Mouse (Mus musculus) gastrocnemius, postnatal 25 days (tissue): ENCODE measurements around the gene Cdc20b. TPM values are rescaled to one million over a fixed set of nuclear protein-coding genes. Genes with fewer than 3 reads are reported as not detected.
"Not testable (repeated sequence)": the region's sequence is repeated elsewhere in the genome, so short reads cannot be mapped to it uniquely, and the experiment has no call there.

ENCODE experiments used
- DNase-seq: peaks from one replicate; pipeline ENCODE4 v3.0.0; 2022
- long read RNA-seq, 2 experiments: library from polyadenylated mRNA; stranded (forward); transcript quantifications; one replicate each; pipeline ENCODE4 v2.0.0; 2021
- total RNA-seq, 2 experiments: library from RNA; stranded (reverse); gene quantifications; 1 replicate in 1 of 2; 2 replicates in 1 of 2; pipeline ENCODE4 v1.2.3; 2021

Gene Cdc20b
- not detected for total RNA-seq
- long read RNA-seq, experiment 1, partial matches to known transcripts: 0 of 1 reads
- long read RNA-seq, experiment 1, other reads (novel, unspliced or antisense): 1 of 1 reads
- long read RNA-seq, experiment 2: 0 reads

GRCm38 (mm10) chr13:113034950-113035421 is at the start of gene Cdc20b:
TSS of gene Cdc20b (plus strand) at chr13:113035111.
- DNase-seq: peak; percentile 51

GRCm38 (mm10) chr13:112985605-112986450 is 49.1 kb upstream of the Cdc20b start:
- DNase-seq: no peak

- DNase-seq: no peak
Measured at GRCm38 (mm10) chr13:112986451-112986950, 48.4 kb upstream of the Cdc20b start.

GRCm38 (mm10) chr13:112987532-112987943 is 47.4 kb upstream of the Cdc20b start, which contains the start of gene Ccno:
TSS of gene Ccno (plus strand) at chr13:112987802.
- peak; percentile 92 for DNase-seq

GRCm38 (mm10) chr13:112987991-112988390 is 46.9 kb upstream of the Cdc20b start:
- no peak for DNase-seq

GRCm38 (mm10) chr13:112988866-112989265 is 46.0 kb upstream of the Cdc20b start:
- DNase-seq: no peak

GRCm38 (mm10) chr13:112989541-112989940 is 45.4 kb upstream of the Cdc20b start:
- DNase-seq: no peak

GRCm38 (mm10) chr13:112990346-112990745 is 44.6 kb upstream of the Cdc20b start:
- DNase-seq: no peak

- DNase-seq: no peak
Measured at GRCm38 (mm10) chr13:112993531-112994152, 41.3 kb upstream of the Cdc20b start, which contains the start of gene Mcidas. TSS of gene Mcidas (plus strand) at chr13:112993845.

GRCm38 (mm10) chr13:112994191-112994590 is 40.7 kb upstream of the Cdc20b start:
- no peak for DNase-seq

GRCm38 (mm10) chr13:112996407-112996806 is 38.5 kb upstream of the Cdc20b start:
- no peak for DNase-seq

- no peak for DNase-seq
Measured at GRCm38 (mm10) chr13:112997369-112997768, 37.5 kb upstream of the Cdc20b start.

- DNase-seq: no peak
Measured at GRCm38 (mm10) chr13:112998427-112999201, 36.3 kb upstream of the Cdc20b start.

GRCm38 (mm10) chr13:113000090-113000489 is 34.8 kb upstream of the Cdc20b start:
- DNase-seq: no peak

- DNase-seq: no peak
Measured at GRCm38 (mm10) chr13:113000576-113001318, 34.2 kb upstream of the Cdc20b start.

GRCm38 (mm10) chr13:113012683-113013082 is 22.2 kb upstream of the Cdc20b start:
- no peak for DNase-seq

GRCm38 (mm10) chr13:113013174-113013953 is 21.5 kb upstream of the Cdc20b start:
- not testable (repeated sequence) for DNase-seq

- DNase-seq: no peak
Measured at GRCm38 (mm10) chr13:113021521-113021920, 13.4 kb upstream of the Cdc20b start.

GRCm38 (mm10) chr13:113022467-113022866 is 12.4 kb upstream of the Cdc20b start:
- no peak for DNase-seq
